Mouse (Mus musculus): ENCODE measurements around the gene Adap2.

GRCm38 (mm10) chr11:80210321-80210720, 56.4 kb downstream of the Adap2 start:
- TF ChIP-seq CTCF (IDR thresholded peaks at IDR 0.05; ENCODE audit: control insufficient read depth, insufficient read depth, insufficient read length) = no peak
- no peak for TF ChIP-seq USF1 (IDR thresholded peaks at IDR 0.05; ENCODE audit: low read depth)
- no peak for TF ChIP-seq MYOG (IDR thresholded peaks at IDR 0.05; ENCODE audit: control insufficient read depth, extremely low read depth, insufficient read length)
- no peak for TF ChIP-seq MYOD1 (IDR thresholded peaks at IDR 0.05; ENCODE audit: control insufficient read depth, insufficient read length, low read depth)
- TF ChIP-seq MAX (IDR thresholded peaks at IDR 0.05) = no peak

All from C2C12 (cell line).